Mouse (Mus musculus): ENCODE results near the gene Lhx4.

GRCm38 (mm10) chr1:155693026-155693425 lies 58.5 kb downstream of the Lhx4 start:
- no peak for TF ChIP-seq MYOD1 (IDR thresholded peaks at IDR 0.05; ENCODE audit: control insufficient read depth in 1 of 3, insufficient read length in 2 of 3, low read depth in 2 of 3)
- TF ChIP-seq SRF (IDR thresholded peaks at IDR 0.05; ENCODE audit: control insufficient read depth, insufficient read length, low read depth) = no peak
- no peak for TF ChIP-seq USF1 (IDR thresholded peaks at IDR 0.05; ENCODE audit: low read depth)
